Mouse (Mus musculus) heart, adult 11 months (tissue): Measurements from ENCODE around the gene Mettl13.

Source experiments
- DNase-seq: peaks from one replicate; pipeline ENCODE4 v3.0.0; 2022

The Mettl13 gene

DNA sequence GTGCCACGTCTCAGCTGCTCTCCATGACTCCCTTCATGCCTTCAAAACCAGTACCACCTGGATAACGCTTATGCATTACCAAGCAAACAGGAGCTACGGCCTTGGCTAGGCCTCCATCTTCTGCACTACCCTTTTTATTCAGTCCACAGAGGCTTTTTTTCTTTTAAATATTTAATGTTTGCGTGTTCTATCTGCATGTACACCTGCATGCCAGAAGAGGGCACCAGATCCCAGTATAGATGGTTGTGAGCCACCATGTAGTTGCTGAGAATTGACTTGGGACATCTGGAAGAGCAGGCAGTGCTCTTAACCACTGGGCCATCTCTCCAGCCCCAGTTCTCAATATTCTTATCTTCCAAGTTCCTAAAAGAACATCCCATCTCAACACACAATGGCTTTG, 16.8 kb downstream of the Mettl13 start:
- peak; percentile 69 for DNase-seq

DNA sequence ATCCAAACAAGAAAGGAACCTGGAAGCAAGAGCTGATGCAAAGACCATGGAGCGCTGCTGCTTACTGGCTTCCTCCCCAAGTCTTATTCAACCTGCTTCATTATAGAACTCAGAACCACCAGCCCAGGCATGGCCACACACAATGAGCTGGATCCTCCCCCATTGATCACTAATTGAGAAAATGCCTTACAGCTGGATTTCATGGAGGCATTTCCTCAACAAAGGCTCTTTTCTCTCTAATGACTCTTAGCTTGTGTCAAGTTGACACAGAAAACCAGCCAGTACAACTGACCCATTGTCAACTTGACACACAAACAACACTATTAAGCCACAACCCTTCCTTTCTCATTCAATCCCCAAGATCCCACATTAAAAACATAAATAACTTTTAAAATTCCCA, 17.7 kb downstream of the Mettl13 start:
- DNase-seq = peak; percentile 19

DNA sequence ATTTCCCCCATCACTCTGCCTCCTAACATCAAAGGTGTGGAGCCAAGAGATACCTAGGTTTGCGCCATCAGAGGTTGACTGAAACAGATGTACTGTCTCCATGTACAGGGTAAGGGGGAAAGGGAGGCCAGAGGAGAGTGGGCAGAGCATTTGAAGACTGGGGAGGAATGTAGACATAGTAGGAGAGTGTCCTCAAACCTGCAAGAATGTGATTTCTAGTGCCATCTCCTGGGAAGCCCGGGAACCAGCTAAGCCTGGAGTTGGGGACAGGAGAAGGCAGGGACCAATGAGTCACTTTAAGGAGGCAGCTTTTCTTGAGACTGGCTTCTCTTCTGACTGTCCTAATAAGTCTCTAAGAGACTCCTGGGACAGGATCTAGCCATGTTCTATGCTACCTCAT, 18.7 kb downstream of the Mettl13 start:
- DNase-seq = peak; percentile 53

DNA sequence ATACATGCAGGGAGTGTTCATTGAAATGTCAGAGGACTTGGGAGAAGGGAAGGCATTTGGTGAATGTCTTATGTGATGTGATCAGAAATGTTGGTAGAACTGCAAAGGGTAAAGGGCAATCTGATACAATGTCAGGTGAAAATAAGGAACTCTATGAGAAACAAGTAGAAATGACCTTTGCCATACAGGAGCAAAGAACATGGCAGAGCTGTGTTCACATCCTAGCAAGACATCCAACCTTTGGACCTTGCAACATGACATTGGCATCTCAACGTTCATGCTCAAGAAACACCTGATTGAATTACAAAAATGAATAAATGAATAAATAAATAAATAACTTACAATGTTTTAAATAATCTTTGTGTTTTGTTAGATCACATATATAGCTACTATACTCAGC, 33.2 kb downstream of the Mettl13 start:
- no peak for DNase-seq

GRCm38 (mm10) chr1:162510013-162510356, 38.4 kb downstream of the Mettl13 start:
- DNase-seq = no peak

DNA sequence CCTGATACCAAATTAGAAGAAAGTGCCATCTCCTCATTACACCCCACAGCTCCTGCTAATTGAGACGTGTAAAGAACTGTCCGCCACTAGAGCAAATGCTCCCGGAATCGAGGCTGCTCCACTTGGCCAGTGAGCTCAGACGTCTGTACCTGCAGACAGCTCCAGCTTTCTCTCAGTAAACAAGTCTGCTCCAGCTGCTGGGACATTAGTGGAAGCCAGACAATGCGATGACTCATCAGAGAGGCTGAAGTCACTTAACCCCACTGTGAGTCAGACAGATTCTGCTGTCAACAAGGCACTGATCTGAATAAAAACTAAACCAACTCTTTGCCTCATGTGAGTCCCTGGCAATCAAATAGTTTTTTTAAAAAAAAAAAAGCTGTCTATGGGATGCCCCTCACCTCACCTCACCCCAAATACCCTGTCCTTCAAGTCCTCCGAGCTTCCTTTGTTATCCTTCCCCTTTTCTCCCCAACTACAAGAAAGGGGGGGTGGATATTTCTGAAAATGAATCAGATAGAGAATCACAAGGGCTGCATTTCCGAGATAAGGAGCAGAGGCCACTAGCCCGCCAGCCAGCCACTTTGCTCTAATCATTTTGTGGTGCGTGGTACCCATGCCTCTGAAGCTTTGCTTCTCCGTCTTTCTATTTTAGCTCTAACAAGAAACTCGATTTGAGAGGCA, 38.9 kb downstream of the Mettl13 start:
- DNase-seq = peak; percentile 97

DNA sequence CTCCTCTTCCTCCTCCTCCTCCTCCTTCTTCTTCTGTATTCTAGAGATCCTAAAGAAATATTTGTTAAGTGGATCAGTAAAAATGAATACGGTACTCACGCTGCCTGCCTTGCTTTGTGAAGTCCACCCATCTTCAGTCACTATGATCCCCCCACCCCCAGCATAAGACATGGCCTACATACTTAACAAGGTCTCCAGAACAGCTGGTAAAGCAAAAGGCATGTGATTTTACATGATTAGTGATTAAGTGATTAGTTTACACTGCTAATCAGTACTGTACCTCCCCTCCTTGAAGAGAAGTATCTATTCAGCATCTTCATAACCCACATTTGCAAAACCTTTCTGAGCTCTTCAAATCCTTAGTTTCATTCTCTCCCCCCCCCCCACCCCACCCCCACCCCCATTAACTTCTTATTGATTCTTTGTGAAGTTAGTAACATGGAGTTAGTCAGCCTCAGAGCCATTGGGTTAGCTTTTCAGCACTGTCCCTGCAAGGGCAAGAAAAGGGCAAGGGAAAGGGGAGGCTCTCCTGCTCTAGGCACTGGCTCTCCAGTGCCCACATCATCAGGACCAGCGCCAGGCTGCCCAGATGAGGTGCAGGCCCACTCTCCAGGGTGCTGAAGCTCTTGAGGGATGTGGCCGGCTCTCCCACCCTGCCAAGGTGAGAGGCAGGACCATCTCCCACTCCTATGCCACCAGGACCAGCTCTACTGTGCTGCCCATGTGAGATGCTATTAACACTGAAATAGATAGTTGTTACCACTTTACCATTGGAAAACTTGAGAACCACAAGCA, 39.9 kb downstream of the Mettl13 start:
- DNase-seq = no peak

DNA sequence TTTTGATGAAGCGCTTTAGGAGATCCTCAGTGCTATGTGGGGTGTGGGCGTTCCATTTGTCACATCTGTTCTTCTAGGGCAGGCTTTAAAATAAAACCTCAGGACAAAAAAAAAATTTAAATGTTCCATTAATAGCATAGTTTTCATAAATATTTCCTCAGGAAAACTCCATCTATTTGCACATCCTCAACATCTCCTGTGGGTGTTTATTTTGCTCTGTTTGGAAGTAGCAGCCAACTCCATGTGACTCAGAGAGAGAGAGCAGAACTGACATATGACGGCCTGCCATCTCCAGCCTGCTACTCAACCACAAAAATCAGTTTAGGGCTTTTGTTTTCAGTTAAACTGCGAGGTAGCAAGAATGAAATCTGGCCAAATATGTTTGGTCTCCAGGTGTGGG, 41.8 kb downstream of the Mettl13 start:
- DNase-seq = no peak

- no peak for DNase-seq
Measured at GRCm38 (mm10) chr1:162505649-162506048, 42.7 kb downstream of the Mettl13 start.
